Mouse (Mus musculus): ENCODE results near the gene Nckap1l. TPM values are rescaled to one million over a fixed set of nuclear protein-coding genes. Genes with fewer than 3 reads are reported as not detected.

The Nckap1l gene
- polyA plus RNA-seq, 1 experiment: 0.33 TPM

DNA sequence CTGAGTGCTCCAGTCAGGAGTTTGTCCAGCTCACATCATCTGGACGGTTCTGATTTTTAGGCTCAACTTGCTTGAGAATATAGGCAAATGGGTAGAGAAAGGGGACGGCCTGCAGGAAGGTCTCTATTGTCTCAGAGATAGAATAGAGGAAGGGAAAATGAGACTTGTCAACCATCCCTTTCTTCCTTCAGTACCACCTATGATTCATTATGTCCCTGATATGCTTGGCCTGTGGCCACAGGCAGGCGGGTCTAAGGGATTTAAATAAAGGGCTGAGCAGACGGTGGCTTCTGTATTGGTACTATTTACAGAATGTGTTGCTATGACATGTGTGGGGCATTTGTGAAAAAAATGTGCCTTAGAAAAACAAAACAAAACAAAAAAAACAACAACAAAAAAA lies 34.7 kb downstream of the Nckap1l start:
- Histone ChIP-seq H3K9me3 (replicated peaks; ENCODE audit: control insufficient read depth, insufficient read depth, low read length, poor library complexity, severe bottlenecking) (no peaks in the 10 kb centered on the region), H3K27ac (ENCODE audit: insufficient read depth, low read length) (no peak overlapping the region), H3K4me3 (ENCODE audit: low read depth, low read length) (no peak overlapping the region), H3K9ac (ENCODE audit: low read depth, poor library complexity, severe bottlenecking) (no peak overlapping the region), H3K4me1 (ENCODE audit: control insufficient read depth, insufficient read depth, low read length) (no peaks in the 10 kb centered on the region), H3K27me3 (ENCODE audit: control insufficient read depth, insufficient read depth, low read length, poor library complexity, severe bottlenecking) (no peaks in the 10 kb centered on the region; the same call in 1 of the 2 replicates), H3K36me3 (ENCODE audit: control insufficient read depth, insufficient read depth, low read length, poor library complexity, severe bottlenecking) (no peaks in the 10 kb centered on the region)
- TF ChIP-seq POLR2A (IDR thresholded peaks at IDR 0.05; ENCODE audit: insufficient read depth, low read length) (no peak), CTCF (IDR thresholded peaks at IDR 0.05; ENCODE audit: low read depth, low read length) (no peak), EP300 (IDR thresholded peaks at IDR 0.05; ENCODE audit: insufficient read depth, low read depth, low read length) (no peak)

GRCm38 (mm10) chr15:103496204-103497140 lies 42.9 kb downstream of the Nckap1l start:
- no peak overlapping the region for H3K9ac ChIP-seq (ENCODE audit: low read depth, poor library complexity, severe bottlenecking)
- no peak for TF ChIP-seq POLR2A (IDR thresholded peaks at IDR 0.05; ENCODE audit: insufficient read depth, low read length)
- TF ChIP-seq CTCF (IDR thresholded peaks at IDR 0.05; ENCODE audit: low read depth, low read length): no peak
- no peak for TF ChIP-seq EP300 (IDR thresholded peaks at IDR 0.05; ENCODE audit: insufficient read depth, low read depth, low read length)
- no peaks in the 10 kb centered on the region; the same call in 1 of the 2 replicates for H3K27me3 ChIP-seq (ENCODE audit: control insufficient read depth, insufficient read depth, low read length, poor library complexity, severe bottlenecking)
- no peaks in the 10 kb centered on the region for H3K9me3 ChIP-seq (replicated peaks; ENCODE audit: control insufficient read depth, insufficient read depth, low read length, poor library complexity, severe bottlenecking)
- H3K36me3 ChIP-seq (ENCODE audit: control insufficient read depth, insufficient read depth, low read length, poor library complexity, severe bottlenecking): no peaks in the 10 kb centered on the region
- H3K4me3 ChIP-seq (ENCODE audit: low read depth, low read length): no peak overlapping the region
- no peaks in the 10 kb centered on the region for H3K4me1 ChIP-seq (ENCODE audit: control insufficient read depth, insufficient read depth, low read length)
- H3K27ac ChIP-seq (ENCODE audit: insufficient read depth, low read length): no peak overlapping the region

DNA sequence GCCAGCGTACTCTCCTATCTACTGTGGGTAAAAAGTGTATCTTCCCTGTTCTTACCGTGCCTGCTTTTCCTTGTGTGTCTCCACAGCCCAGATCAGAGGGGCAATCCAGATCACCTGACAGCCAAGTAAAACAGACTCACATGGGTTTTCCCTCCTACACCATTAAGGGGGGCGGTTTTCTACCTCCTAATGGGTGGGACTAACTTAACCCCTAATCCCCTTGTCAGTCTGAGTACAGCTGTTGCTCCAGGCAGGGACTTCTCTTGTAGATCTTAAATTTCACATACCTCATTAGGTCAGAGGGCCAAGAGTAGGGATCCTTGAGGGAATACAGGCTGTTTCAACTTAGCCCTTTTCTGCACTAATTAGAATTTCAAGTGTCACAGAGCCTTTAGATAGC lies 44.6 kb downstream of the Nckap1l start:
- no peaks in the 10 kb centered on the region for H3K4me1 ChIP-seq (ENCODE audit: control insufficient read depth, insufficient read depth, low read length)
- H3K4me3 ChIP-seq (ENCODE audit: low read depth, low read length): no peak overlapping the region
- no peak for TF ChIP-seq CTCF (IDR thresholded peaks at IDR 0.05; ENCODE audit: low read depth, low read length)
- no peak for TF ChIP-seq EP300 (IDR thresholded peaks at IDR 0.05; ENCODE audit: insufficient read depth, low read depth, low read length)
- no peak for TF ChIP-seq POLR2A (IDR thresholded peaks at IDR 0.05; ENCODE audit: insufficient read depth, low read length)
- H3K36me3 ChIP-seq (ENCODE audit: control insufficient read depth, insufficient read depth, low read length, poor library complexity, severe bottlenecking): no peaks in the 10 kb centered on the region
- H3K9ac ChIP-seq (ENCODE audit: low read depth, poor library complexity, severe bottlenecking): no peak overlapping the region
- no peak overlapping the region for H3K27ac ChIP-seq (ENCODE audit: insufficient read depth, low read length)
- no peaks in the 10 kb centered on the region for H3K9me3 ChIP-seq (replicated peaks; ENCODE audit: control insufficient read depth, insufficient read depth, low read length, poor library complexity, severe bottlenecking)
- H3K27me3 ChIP-seq (ENCODE audit: control insufficient read depth, insufficient read depth, low read length, poor library complexity, severe bottlenecking): peaks cover 4% of the 10 kb centered on the region; the same call in 1 of the 2 replicates

- no peak overlapping the region for H3K4me3 ChIP-seq (ENCODE audit: low read depth, low read length)
- no peak overlapping the region for H3K9ac ChIP-seq (ENCODE audit: low read depth, poor library complexity, severe bottlenecking)
- H3K27ac ChIP-seq (ENCODE audit: insufficient read depth, low read length): no peak overlapping the region
- H3K27me3 ChIP-seq (ENCODE audit: control insufficient read depth, insufficient read depth, low read length, poor library complexity, severe bottlenecking): peaks cover 4% of the 10 kb centered on the region; the same call in 1 of the 2 replicates
- TF ChIP-seq POLR2A (IDR thresholded peaks at IDR 0.05; ENCODE audit: insufficient read depth, low read length): no peak
- no peak for TF ChIP-seq CTCF (IDR thresholded peaks at IDR 0.05; ENCODE audit: low read depth, low read length)
- no peak for TF ChIP-seq EP300 (IDR thresholded peaks at IDR 0.05; ENCODE audit: insufficient read depth, low read depth, low read length)
- H3K9me3 ChIP-seq (replicated peaks; ENCODE audit: control insufficient read depth, insufficient read depth, low read length, poor library complexity, severe bottlenecking): no peaks in the 10 kb centered on the region
- H3K4me1 ChIP-seq (ENCODE audit: control insufficient read depth, insufficient read depth, low read length): peaks cover 3% of the 10 kb centered on the region
- no peaks in the 10 kb centered on the region for H3K36me3 ChIP-seq (ENCODE audit: control insufficient read depth, insufficient read depth, low read length, poor library complexity, severe bottlenecking)
These were observed 47.1 kb downstream of the Nckap1l start for GRCm38 (mm10) chr15:103500723-103501122.

DNA sequence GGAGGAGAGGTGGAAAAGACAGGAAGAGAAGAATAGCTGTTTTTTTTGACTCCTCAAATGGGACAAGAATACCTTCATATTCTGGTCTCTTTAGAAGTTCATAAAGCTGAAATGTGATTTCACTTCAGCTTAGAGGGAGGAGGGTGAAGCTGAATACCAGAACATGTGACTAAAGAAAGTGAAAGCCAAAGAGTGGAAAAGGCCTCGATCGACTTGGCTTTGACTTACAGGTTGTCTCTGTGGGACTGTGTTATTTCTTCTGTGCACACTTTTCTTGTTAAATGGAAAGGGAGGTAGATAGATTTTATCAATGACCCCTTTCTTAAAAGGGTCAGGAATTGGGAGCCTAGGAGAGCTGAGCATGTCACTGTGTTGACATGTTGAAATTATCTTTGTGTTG lies 47.6 kb downstream of the Nckap1l start:
- peaks cover 3% of the 10 kb centered on the region for H3K4me1 ChIP-seq (ENCODE audit: control insufficient read depth, insufficient read depth, low read length)
- no peaks in the 10 kb centered on the region for H3K36me3 ChIP-seq (ENCODE audit: control insufficient read depth, insufficient read depth, low read length, poor library complexity, severe bottlenecking)
- H3K4me3 ChIP-seq (ENCODE audit: low read depth, low read length): no peak overlapping the region
- TF ChIP-seq POLR2A (IDR thresholded peaks at IDR 0.05; ENCODE audit: insufficient read depth, low read length) (no peak), CTCF (IDR thresholded peaks at IDR 0.05; ENCODE audit: low read depth, low read length) (no peak), EP300 (IDR thresholded peaks at IDR 0.05; ENCODE audit: insufficient read depth, low read depth, low read length) (no peak)
- H3K9ac ChIP-seq (ENCODE audit: low read depth, poor library complexity, severe bottlenecking): no peak overlapping the region
- no peaks in the 10 kb centered on the region for H3K9me3 ChIP-seq (replicated peaks; ENCODE audit: control insufficient read depth, insufficient read depth, low read length, poor library complexity, severe bottlenecking)
- no peak overlapping the region for H3K27ac ChIP-seq (ENCODE audit: insufficient read depth, low read length)
- H3K27me3 ChIP-seq (ENCODE audit: control insufficient read depth, insufficient read depth, low read length, poor library complexity, severe bottlenecking): peaks cover 4% of the 10 kb centered on the region; the same call in 1 of the 2 replicates
